Mouse (Mus musculus): ENCODE measurements around the gene Ascc1.

DNA sequence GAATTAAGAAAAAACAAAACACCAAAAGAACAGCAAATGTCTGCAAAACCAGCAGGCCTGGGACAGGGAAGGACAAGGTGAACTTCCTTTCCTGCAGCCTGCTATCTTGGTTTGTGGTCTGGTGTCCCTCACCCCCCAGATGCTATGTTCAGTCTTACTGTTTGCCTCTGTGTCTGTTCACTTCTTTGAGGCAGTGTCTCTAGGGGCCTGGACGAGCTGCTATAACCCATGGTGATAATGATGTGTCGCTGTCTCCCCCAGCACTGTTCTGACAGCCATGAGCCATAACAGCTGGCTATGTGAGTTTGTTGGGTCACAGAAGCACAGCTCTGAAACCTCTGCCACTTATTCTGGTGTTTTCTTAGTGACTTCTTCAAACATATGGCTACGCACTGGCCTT lies 27.8 kb upstream of the Ascc1 start:
- TF ChIP-seq CTCF (IDR thresholded peaks at IDR 0.05; ENCODE audit: low read depth) (no peak), EP300 (IDR thresholded peaks at IDR 0.05; ENCODE audit: low read depth) (peak; percentile 65)

Measured in liver, postnatal 0 days (tissue).